Mouse (Mus musculus) c-Kit-positive CD71-positive TER-119-positive erythroid progenitor cells, embryonic 14.5 days (primary cell): Measurements from ENCODE around the gene Bcl2l13.
"Not testable (repeated sequence)": the region's sequence is repeated elsewhere in the genome, so short reads cannot be mapped to it uniquely, and the experiment has no call there.

Experiments used
- DNase-seq: peaks from one replicate; pipeline ENCODE4 v3.0.0-alpha.2; 2013; ENCODE audit warnings: low spot score

Bcl2l13 gene

GRCm38 (mm10) chr6:120830866-120831608, 5.0 kb upstream of the Bcl2l13 start:
- DNase-seq = peak; percentile 84

GRCm38 (mm10) chr6:120832097-120832496, 3.9 kb upstream of the Bcl2l13 start:
- peak; percentile 83 for DNase-seq

- peak; percentile 57 for DNase-seq
Measured at GRCm38 (mm10) chr6:120834766-120835321, 1.2 kb upstream of the Bcl2l13 start.

- peak; percentile 54 for DNase-seq
Measured at GRCm38 (mm10) chr6:120836389-120837151, 558 bp downstream of the Bcl2l13 start.

- no peak for DNase-seq
Measured at GRCm38 (mm10) chr6:120837152-120837530, 1.1 kb downstream of the Bcl2l13 start.

GRCm38 (mm10) chr6:120840258-120840657, 4.2 kb downstream of the Bcl2l13 start:
- DNase-seq = no peak

- peak; percentile 63 for DNase-seq
Measured at GRCm38 (mm10) chr6:120841754-120842153, 5.7 kb downstream of the Bcl2l13 start.

GRCm38 (mm10) chr6:120850720-120851119, 14.7 kb downstream of the Bcl2l13 start:
- DNase-seq = not testable (repeated sequence)

- DNase-seq = peak; percentile 65
Measured at GRCm38 (mm10) chr6:120854413-120854812, 18.4 kb downstream of the Bcl2l13 start.

- DNase-seq = no peak
Measured at GRCm38 (mm10) chr6:120858217-120858711, 22.3 kb downstream of the Bcl2l13 start.

GRCm38 (mm10) chr6:120860079-120860478, 24.1 kb downstream of the Bcl2l13 start:
- no peak for DNase-seq

- DNase-seq = no peak
Measured at GRCm38 (mm10) chr6:120866051-120866814, 30.2 kb downstream of the Bcl2l13 start.

GRCm38 (mm10) chr6:120868824-120869223, 32.8 kb downstream of the Bcl2l13 start:
- no peak for DNase-seq

- no peak for DNase-seq
Measured at GRCm38 (mm10) chr6:120871286-120871685, 35.3 kb downstream of the Bcl2l13 start.

- DNase-seq = peak; percentile 26
Measured at GRCm38 (mm10) chr6:120873874-120874273, 37.9 kb downstream of the Bcl2l13 start.

- DNase-seq = no peak
Measured at GRCm38 (mm10) chr6:120879046-120879445, 43.0 kb downstream of the Bcl2l13 start.

- no peak for DNase-seq
Measured at GRCm38 (mm10) chr6:120884436-120884835, 48.4 kb downstream of the Bcl2l13 start.

GRCm38 (mm10) chr6:120886696-120887095, 50.7 kb downstream of the Bcl2l13 start:
- DNase-seq = no peak

- DNase-seq = no peak
Measured at GRCm38 (mm10) chr6:120894089-120894488, 58.1 kb downstream of the Bcl2l13 start.

GRCm38 (mm10) chr6:120894524-120894923, 58.5 kb downstream of the Bcl2l13 start:
- no peak for DNase-seq

GRCm38 (mm10) chr6:120898188-120898833, 62.3 kb downstream of the Bcl2l13 start:
- peak; percentile 58 for DNase-seq
